Mouse (Mus musculus) right cerebral cortex, postnatal 25 days (tissue): ENCODE measurements at regions not wholly inside any gene's neighbourhood (a gene's known extent, or its start where the extent isn't known, plus 50 kb on each side); places are given as distances from the start of the nearest gene placed in this dataset.
"Not testable (repeated sequence)": the region's sequence is repeated elsewhere in the genome, so short reads cannot be mapped to it uniquely, and the experiment has no call there.

Experiments used
- DNase-seq: peaks from one replicate; pipeline ENCODE4 v3.0.0; 2022

- no peak for DNase-seq
Measured at GRCm38 (mm10) chr13:5920422-5920821, 59.1 kb downstream of the Klf6 start.

GRCm38 (mm10) chr13:5931433-5931832 is 70.2 kb downstream of the Klf6 start:
- DNase-seq = no peak

- DNase-seq = no peak
Measured at GRCm38 (mm10) chr13:5937436-5937835, 76.2 kb downstream of the Klf6 start.

- DNase-seq = no peak
Measured at GRCm38 (mm10) chr13:5937970-5938369, 76.7 kb downstream of the Klf6 start.

DNA sequence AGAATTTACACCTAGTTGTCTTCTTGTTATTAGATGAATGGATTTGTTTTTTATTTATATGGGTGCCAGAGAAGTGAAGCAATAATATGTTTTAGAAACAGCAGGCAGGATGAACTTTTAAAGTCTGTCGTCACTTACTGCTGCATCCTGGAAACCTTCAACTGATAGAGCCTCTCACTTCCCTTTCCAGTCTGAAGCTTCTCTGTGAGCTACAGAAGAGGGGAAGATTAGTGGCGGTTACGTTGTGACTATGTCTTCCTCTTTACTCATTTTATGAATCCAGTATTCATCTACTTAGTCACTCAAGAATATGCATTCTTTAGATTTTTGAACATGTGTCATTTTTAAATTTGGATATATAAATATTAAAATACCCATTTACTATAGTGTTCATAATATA is 78.1 kb downstream of the Klf6 start:
- DNase-seq = no peak

- no peak for DNase-seq
Measured at GRCm38 (mm10) chr13:5952863-5953262, 91.6 kb downstream of the Klf6 start.

GRCm38 (mm10) chr13:5955121-5955520 is 93.8 kb downstream of the Klf6 start:
- not testable (repeated sequence) for DNase-seq

DNA sequence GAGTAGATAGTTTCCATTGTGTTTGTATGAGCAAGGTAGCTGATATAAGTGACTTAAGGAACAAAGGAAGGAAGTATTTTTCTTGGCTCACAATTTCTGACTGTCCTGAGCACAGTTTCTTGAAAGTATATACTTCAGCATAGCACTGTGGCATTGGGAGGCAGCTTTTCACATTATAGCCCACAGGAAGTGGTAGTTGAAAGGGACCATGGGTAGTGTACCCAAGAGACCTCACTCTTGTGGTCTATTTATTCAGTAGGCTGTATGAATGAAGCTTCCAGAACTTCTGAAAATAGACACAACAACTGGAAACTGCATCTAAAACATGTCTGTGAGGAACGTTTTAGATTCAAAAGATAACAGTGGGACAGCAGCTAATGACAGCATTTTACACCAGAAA is 94.9 kb downstream of the Klf6 start:
- no peak for DNase-seq

GRCm38 (mm10) chr13:5962947-5963346 is 101.7 kb downstream of the Klf6 start:
- DNase-seq = no peak

GRCm38 (mm10) chr13:5964626-5965025 is 103.3 kb downstream of the Klf6 start:
- no peak for DNase-seq

- DNase-seq = no peak
Measured at GRCm38 (mm10) chr13:5978615-5979014, 117.3 kb downstream of the Klf6 start.

DNA sequence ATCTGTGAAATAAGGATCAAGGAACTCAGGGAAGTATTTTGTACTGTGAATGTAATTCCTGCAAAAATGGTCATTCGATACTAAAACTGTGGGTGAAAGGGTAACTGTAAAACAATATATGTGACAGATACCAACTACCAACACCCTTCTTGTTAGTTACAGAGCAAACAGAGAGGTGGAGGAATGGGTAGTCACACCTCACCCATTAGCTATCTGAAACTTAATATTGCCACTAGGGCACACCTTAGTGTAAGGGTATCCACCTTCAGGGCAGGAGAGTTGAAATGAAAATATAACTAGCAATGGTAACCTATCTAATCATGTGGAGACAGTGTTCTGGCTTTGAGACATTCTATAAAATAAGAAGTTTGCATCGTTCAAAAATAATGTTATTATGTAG is 126.2 kb downstream of the Klf6 start:
- DNase-seq = no peak

GRCm38 (mm10) chr13:5988407-5988806 is 127.1 kb downstream of the Klf6 start:
- DNase-seq = no peak

DNA sequence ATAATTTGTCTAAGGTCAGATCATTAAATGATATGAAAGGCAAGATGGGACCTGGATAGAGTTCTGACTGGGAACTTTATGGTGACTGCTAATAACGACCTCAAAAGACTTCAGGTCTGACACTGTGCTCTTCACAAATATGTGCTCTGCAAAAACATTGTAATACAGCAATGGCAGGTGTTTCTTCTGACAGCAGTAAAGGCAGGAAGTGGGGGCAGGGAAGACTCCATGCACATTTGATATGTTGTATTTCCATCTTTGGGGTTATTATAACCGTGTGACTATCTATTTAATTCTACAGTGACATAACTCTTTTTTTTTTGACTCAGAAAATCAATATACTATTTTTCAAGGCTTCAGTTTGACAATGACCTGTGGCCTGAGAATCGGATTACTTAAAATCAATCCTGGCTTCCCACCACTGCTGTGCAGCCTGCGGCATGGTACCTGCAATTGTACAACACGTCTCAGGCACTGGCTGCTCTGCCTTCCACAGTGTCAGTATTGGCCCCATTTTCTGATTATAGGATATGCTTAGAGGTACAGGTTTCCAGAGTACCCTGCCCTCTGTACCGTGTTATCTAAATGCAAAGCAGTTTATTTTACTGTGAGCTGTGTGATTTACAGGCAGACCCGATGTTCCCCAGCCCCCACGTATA is 139.4 kb downstream of the Klf6 start:
- no peak for DNase-seq

- DNase-seq = no peak
Measured at GRCm38 (mm10) chr13:6001218-6001564, 139.9 kb downstream of the Klf6 start.

DNA sequence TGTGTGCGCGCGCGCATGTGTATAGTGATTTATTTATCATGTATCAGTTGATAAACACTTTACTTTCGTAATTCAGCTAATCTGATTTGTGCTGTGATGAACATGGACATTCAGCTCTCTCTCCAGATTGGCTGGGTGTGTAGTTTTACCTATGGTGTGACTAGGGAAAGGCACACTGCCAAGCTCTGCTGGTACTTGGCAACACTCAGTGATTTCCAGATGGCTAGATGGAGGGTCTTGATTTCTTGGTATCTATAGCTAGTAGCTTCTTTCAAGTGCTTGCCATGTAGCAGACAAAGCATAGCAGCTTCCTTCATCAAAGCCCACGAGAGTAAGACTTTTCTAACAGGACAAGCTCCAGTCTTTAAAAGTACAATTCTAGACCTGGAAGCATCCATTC is 144.6 kb downstream of the Klf6 start:
- DNase-seq = no peak

GRCm38 (mm10) chr13:6009671-6010070 is 148.4 kb downstream of the Klf6 start:
- DNase-seq = no peak

DNA sequence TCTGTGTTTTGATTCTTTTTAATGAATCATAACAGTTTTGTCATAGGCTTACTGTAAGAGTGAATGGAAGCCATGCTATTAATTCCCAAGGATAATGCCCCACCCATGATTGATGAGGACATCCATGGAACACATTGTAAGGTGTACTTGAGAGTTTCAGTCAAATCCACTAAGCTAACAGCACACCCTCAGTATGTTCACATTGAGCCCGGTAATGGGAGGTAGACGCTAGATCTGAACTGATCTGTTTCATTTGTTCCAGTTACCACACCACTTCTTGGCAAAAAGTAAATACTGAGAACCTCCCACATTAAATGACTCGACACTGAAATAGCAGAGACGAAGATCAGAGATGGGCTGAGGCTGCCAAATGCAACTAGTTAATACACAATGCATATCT is 165.9 kb downstream of the Klf6 start:
- DNase-seq = no peak

GRCm38 (mm10) chr13:6028878-6029277 is 167.6 kb downstream of the Klf6 start:
- no peak for DNase-seq

DNA sequence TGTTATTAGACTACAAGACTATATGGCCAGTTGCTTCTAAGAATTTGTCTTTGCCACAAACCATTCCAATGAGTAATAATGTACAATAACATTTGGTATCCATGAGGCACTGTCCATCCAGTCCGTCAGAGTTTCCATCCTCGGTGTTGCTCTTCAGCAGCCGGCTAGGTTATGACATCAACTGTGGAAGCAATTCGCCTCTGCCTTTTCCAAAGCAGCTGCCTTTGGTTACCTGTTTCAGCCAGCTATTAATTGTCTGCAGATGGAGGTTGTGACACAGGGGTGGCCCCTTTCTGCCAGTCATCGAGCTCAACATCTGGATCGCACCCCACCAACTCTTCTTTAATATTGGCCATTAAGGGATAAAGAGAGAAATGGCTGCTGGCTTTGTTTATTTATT is 168.2 kb downstream of the Klf6 start:
- DNase-seq = no peak

DNA sequence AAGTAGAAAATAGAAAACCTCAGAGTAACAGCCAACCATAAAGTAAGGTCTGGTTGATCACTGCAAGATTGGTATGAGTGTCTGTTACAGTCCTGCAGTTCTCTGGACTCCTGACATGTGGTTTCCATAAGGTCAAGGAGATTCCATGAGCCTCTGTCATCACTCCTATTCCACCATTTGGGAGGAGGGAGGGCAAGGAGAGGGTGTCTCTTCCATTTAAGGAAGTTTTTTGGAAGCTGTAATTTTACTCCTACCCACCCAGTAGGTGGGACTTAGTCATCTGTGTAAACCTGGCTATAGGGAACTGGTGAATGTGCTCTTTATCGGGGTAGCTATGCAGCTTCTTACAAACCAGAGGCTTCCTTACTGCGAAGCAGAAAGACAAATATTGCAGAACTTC is 168.8 kb downstream of the Klf6 start:
- DNase-seq = no peak

DNA sequence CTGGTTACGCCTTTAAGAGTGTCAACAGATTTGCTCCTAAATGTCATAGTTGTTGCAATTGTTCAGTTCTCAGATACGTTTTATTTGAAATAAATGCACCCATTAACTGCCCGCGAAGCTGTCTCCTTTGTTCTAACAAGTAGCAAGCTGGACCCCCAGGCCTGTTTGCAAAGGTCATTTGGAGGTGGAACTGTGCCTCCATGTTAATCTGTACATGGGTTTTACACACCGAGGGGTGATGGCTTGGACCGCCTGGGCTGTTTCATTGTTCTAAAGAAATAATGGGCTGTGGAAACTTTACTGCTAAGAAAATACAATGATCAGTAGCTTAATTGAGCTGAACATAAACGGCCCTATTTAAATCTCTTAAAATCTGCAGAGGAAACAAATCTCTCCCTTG is 178.8 kb downstream of the Klf6 start:
- DNase-seq = no peak

DNA sequence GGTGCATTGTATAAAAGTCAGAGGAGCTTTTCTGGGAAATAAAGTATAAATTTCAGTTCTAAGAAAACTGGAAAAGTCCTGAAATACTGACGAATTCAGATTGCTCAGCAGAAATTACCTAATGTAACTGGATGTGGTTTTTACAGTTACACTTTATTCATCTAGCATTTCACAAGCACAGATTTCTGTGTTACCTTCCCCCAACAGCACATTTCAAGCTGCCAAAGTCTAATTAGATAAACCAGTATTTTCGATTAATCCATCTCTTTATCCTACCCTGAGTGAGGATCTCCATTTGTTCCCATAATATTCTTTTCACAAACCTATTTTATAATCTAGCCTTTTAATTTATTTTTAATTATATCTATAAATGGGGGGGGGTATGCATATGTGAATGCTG is 179.4 kb downstream of the Klf6 start:
- DNase-seq = no peak

DNA sequence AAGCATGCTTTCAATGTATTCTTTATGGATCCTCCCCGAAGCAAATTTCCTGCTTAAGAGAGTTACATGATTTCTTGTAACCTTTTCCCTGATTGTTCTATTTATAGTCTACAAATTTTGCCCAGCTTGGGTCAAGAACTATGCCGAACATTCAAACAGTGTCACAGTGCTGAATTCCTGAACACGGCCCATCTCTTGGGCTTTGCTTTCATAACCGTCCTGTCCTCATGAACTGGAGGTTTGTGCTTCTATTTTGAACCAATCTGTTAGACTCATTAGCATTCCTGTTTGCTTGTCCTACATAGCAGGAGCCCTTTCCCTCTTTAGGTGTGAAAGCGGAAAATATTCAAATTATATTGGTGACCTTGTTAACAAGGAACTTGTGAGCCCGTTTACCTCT is 181.2 kb downstream of the Klf6 start:
- DNase-seq = no peak

DNA sequence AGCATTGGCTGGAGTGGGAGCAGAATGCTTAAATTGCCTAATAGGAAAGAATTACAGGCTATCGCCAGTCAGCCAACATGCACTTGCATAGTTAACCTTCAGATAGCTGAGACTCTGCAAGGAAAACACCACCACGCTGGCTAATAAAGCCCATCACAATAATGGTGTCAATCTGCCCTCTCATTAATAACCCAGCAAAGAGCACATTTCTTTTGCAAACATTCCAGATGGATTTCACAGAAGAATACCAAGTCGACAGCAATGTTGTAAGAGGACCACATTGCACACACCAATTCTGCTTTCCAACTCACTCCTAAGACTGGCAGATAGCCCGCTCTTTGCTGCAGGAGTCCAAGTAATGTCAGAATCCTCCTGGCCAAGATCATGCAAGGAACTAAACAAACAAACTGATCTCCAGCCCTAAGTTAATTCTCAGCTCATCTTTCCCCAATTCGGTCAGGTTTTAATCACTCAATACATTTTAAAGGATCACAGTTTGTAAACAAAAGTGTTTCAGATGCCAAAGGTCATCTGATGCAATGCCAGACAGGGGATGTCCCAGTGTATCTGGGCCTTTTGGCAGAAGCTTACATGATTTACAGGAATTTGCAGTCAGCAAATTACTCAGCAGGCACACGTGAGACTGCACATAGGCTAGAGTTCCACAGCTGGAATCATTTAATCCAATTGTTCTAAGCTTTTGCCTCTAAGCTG is 198.4 kb downstream of the Klf6 start:
- DNase-seq = no peak
